Comparison of ENCODE assay signal across 10 mouse cellular contexts in genomic region chr11:111067787-111068186, GRCm38 (mm10). TPM values are rescaled to one million over a fixed set of nuclear protein-coding genes. Genes with fewer than 3 reads are reported as not detected.
DNase-seq lines count a peak whose midpoint lies in the region; ATAC-seq and TF ChIP-seq lines count a peak whose summit lies in the region.
"Had no signal": no experiment of that assay in that cellular context is flagged by ENCODE, and none has a peak within 500 bp of the region (broad histone marks: within the 10 kb centered on the region; RNA-seq: fewer than 3 reads in every experiment).

No protein-coding gene starts in this region.

- no peaks in the 10 kb centered on the region for H3K36me3 ChIP-seq in liver, embryonic 11.5 days (ENCODE audit: control insufficient read depth, insufficient read depth, low read length)
- H3K36me3 ChIP-seq in embryonic facial prominence, embryonic 15.5 days, result no peaks in the 10 kb centered on the region
- no peaks in the 10 kb centered on the region for H3K36me3 ChIP-seq in hindbrain, embryonic 15.5 days
- H3K36me3 ChIP-seq in midbrain, postnatal 0 days (ENCODE audit: insufficient read depth, low read length), result no peaks in the 10 kb centered on the region
- H3K36me3 ChIP-seq: G1E had no signal

- ATAC-seq in liver, embryonic 11.5 days (replicated peaks; ENCODE audit: low FRiP score), result no peak
- ATAC-seq in embryonic facial prominence, embryonic 15.5 days (ENCODE audit: insufficient number of reproducible peaks, low FRiP score, low TSS enrichment, low read depth), result no peak
- ATAC-seq in hindbrain, embryonic 15.5 days (ENCODE audit: low FRiP score, low read depth), result no peak
- no peak for ATAC-seq in midbrain, postnatal 0 days (ENCODE audit: low FRiP score)
- ATAC-seq in megakaryocyte-erythroid progenitor cell, adult 5-6 weeks (replicated peaks; ENCODE audit: low FRiP score, low TSS enrichment, poor library complexity, severe bottlenecking), result no peak

- 73% methylated on average over 3 of the region's 3 CpGs for WGBS in liver, embryonic 11.5 days
- WGBS in embryonic facial prominence, embryonic 15.5 days, result 48% methylated on average over 3 of the region's 3 CpGs
- WGBS in hindbrain, embryonic 15.5 days, result 65% methylated on average over 3 of the region's 3 CpGs
- 78% methylated on average over 3 of the region's 3 CpGs for WGBS in midbrain, postnatal 0 days

- H3K4me2 ChIP-seq in liver, embryonic 11.5 days, result peak overlapping the region; percentile 16; the same call in 1 of the 2 replicates
- H3K4me2 ChIP-seq in embryonic facial prominence, embryonic 15.5 days (replicated peaks), result peak overlapping the region; percentile 97
- peak overlapping the region; percentile 97 for H3K4me2 ChIP-seq in hindbrain, embryonic 15.5 days
- H3K4me2 ChIP-seq in midbrain, postnatal 0 days (ENCODE audit: low read depth, low read length, poor library complexity, severe bottlenecking), result peak overlapping the region; percentile 98

- peaks cover 4% of the 10 kb centered on the region; the same call in 1 of the 2 replicates for H3K4me1 ChIP-seq in liver, embryonic 11.5 days (replicated peaks; ENCODE audit: control insufficient read depth, insufficient read depth, low read length)
- peaks cover 13% of the 10 kb centered on the region; the same call in 1 of the 2 replicates for H3K4me1 ChIP-seq in embryonic facial prominence, embryonic 15.5 days
- H3K4me1 ChIP-seq in hindbrain, embryonic 15.5 days (replicated peaks), result peaks cover 29% of the 10 kb centered on the region
- H3K4me1 ChIP-seq in midbrain, postnatal 0 days (ENCODE audit: insufficient read depth, low read length), result no peaks in the 10 kb centered on the region

- H3K27me3 ChIP-seq in liver, embryonic 11.5 days (replicated peaks; ENCODE audit: control insufficient read depth, insufficient read depth, low read length), result peaks cover 16% of the 10 kb centered on the region
- no peaks in the 10 kb centered on the region for H3K27me3 ChIP-seq in embryonic facial prominence, embryonic 15.5 days
- 0 out of 2 replicates have a peak, but pooled peaks cover 6% of the 10 kb centered on the region for H3K27me3 ChIP-seq in hindbrain, embryonic 15.5 days
- no peaks in the 10 kb centered on the region for H3K27me3 ChIP-seq in midbrain, postnatal 0 days (ENCODE audit: insufficient read depth, low read length)

- no peaks in the 10 kb centered on the region for H3K9me3 ChIP-seq in liver, embryonic 11.5 days (ENCODE audit: control insufficient read depth, low read length)
- no peaks in the 10 kb centered on the region for H3K9me3 ChIP-seq in embryonic facial prominence, embryonic 15.5 days (replicated peaks)
- H3K9me3 ChIP-seq in hindbrain, embryonic 15.5 days, result no peaks in the 10 kb centered on the region
- H3K9me3 ChIP-seq in midbrain, postnatal 0 days (ENCODE audit: low read length), result no peaks in the 10 kb centered on the region

- no peak overlapping the region; the same call in 1 of the 2 replicates for H3K4me3 ChIP-seq in liver, embryonic 11.5 days (ENCODE audit: low read depth, low read length)
- H3K4me3 ChIP-seq in embryonic facial prominence, embryonic 15.5 days (replicated peaks), result peak overlapping the region; percentile 69
- peak overlapping the region; percentile 74 for H3K4me3 ChIP-seq in hindbrain, embryonic 15.5 days
- peak overlapping the region; percentile 65 for H3K4me3 ChIP-seq in midbrain, postnatal 0 days (ENCODE audit: low read depth, low read length)

- no peak for TF ChIP-seq CTCF in midbrain, postnatal 0 days (IDR thresholded peaks at IDR 0.05)

- no peak overlapping the region for H3K9ac ChIP-seq in liver, embryonic 11.5 days (ENCODE audit: low read depth, low read length)
- H3K9ac ChIP-seq in embryonic facial prominence, embryonic 15.5 days, result no peak overlapping the region
- H3K9ac ChIP-seq in hindbrain, embryonic 15.5 days, result no peak overlapping the region
- no peak overlapping the region for H3K9ac ChIP-seq in midbrain, postnatal 0 days (replicated peaks; ENCODE audit: low read length, poor library complexity, severe bottlenecking)

- DNase-seq in liver, embryonic 11.5 days (ENCODE audit: low spot score), result no peak
- DNase-seq in liver, result no peak
- DNase-seq in midbrain, postnatal 0 days (ENCODE audit: low spot score), result no peak
- no peak for DNase-seq in yolk sac, embryonic 10.5 days (ENCODE audit: low spot score)
- DNase-seq: adrenal gland, postnatal 10 days; layer of hippocampus, postnatal 36 days had no signal

- no peak overlapping the region for H3K27ac ChIP-seq in liver, embryonic 11.5 days (ENCODE audit: low read depth, low read length)
- H3K27ac ChIP-seq in embryonic facial prominence, embryonic 15.5 days (replicated peaks), result no peak overlapping the region
- H3K27ac ChIP-seq in hindbrain, embryonic 15.5 days (replicated peaks), result no peak overlapping the region
- H3K27ac ChIP-seq in midbrain, postnatal 0 days (ENCODE audit: low read depth, low read length), result no peak overlapping the region

RNA-seq across cellular contexts. Expression of gene Kcnj2, which starts 1.8 kb away (rescaled TPM):
- 0.32 and 0.33 TPM in 2 replicates for polyA plus RNA-seq in liver, embryonic 11.5 days (2014; fragmentation: Nextera tagmentation; extraction: Ambion mirVana)
- polyA plus RNA-seq in embryonic facial prominence, embryonic 15.5 days (2015; fragmentation: Nextera tagmentation; extraction: Ambion mirVana), result 2.8 and 3.1 TPM in 2 replicates
- polyA plus RNA-seq in hindbrain, embryonic 15.5 days (2015; fragmentation: Nextera tagmentation; extraction: Ambion mirVana), result 0.98 and 1.3 TPM in 2 replicates
- 4.4 and 8.4 TPM in 2 replicates for total RNA-seq in midbrain, postnatal 0 days (2014; rRNA removed)
- 0.33 and 0.63 TPM in 2 replicates for polyA plus RNA-seq in midbrain, postnatal 0 days (2015; fragmentation: Nextera tagmentation; extraction: Ambion mirVana)
- total RNA-seq in megakaryocyte-erythroid progenitor cell, adult 5-6 weeks (2014; fragmentation: Nextera tagmentation), result not detected in 2 replicates
- not detected in 2 replicates for total RNA-seq in megakaryocyte-erythroid progenitor cell, adult 5-6 weeks (2017)
- polyA plus RNA-seq: G1E had no signal

Comparison
In these comparisons a context has a peak if more than half of its experiments do, and no peak if none do; other contexts are left out.
1. H3K4me2 ChIP-seq: peak in every context shown above with its lines; median percentile 98 in midbrain, postnatal 0 days; 97 in embryonic facial prominence, embryonic 15.5 days; 97 in hindbrain, embryonic 15.5 days; 16 in liver, embryonic 11.5 days.